Mouse (Mus musculus): ENCODE measurements around the gene Brca1. TPM values are rescaled to one million over a fixed set of nuclear protein-coding genes. Genes with fewer than 3 reads are reported as not detected.
A peak's percentile ranks its signal among the peaks of the same experiment; 100 is the strongest.

Brca1 gene
- polyA plus RNA-seq, 1 experiment from 2014 or later: 1.9 TPM

DNA sequence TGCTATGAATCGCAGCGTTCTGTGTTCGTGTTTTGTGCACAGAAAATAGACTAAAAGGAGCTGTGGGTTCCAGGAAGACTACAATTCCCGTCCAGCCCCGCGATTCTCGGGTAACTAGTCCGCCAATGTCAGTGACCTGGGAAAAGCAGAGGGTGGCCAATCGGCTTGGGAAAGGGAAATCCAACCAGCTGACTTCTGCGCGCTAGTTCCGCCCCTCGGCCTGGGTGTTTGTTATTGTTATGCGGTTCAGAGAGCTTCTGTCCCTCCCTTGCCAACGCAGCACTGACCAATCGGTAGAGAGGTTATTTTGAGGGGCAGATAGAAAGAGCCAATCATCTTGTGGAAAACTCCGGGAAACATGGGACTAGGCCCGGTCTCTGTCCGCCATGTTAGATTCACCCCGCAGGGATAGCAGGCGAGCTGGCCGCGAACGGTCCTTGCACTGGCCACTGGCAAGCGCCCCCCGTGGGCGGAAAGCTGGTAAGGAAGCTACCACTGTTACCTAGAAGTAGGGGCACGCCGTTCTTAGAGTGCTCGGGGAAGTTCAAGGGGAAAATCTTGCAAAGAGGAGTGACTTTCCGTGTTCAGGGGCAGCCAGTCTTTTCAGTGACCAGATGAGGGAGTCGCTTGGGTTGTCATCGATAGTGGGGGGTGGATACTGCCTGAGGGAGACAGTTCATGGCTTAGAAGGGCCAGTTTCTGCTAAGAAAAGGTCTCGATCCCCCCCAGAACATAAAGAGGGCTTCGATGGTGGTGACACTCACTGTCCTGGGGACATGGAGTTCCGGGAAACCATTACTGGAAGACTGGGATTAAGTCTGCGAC, 933 bp upstream of the Brca1 start:
- ATAC-seq: peak; percentile 98
- Histone ChIP-seq H3K4me2 (ENCODE audit: low read length) (peak overlapping the region; percentile 65), H3K4me1 (ENCODE audit: control insufficient read depth, insufficient read depth, low read length) (peaks cover 28% of the 10 kb centered on the region), H3K9me3 (replicated peaks; ENCODE audit: control insufficient read depth, low read length, poor library complexity, severe bottlenecking) (no peaks in the 10 kb centered on the region), H3K27ac (ENCODE audit: low read length) (peak overlapping the region; percentile 97), H3K9ac (ENCODE audit: low read depth, low read length) (peak overlapping the region; percentile 65), H3K27me3 (ENCODE audit: control insufficient read depth, insufficient read depth, low read depth, low read length) (no peaks in the 10 kb centered on the region), H3K4me3 (ENCODE audit: low read depth, low read length) (peak overlapping the region; percentile 61), H3K36me3 (ENCODE audit: control insufficient read depth, insufficient read depth, low read length) (no peaks in the 10 kb centered on the region)
- under 1% methylated on average over 37 of the region's 37 CpGs for WGBS

- Histone ChIP-seq H3K4me3 (ENCODE audit: low read depth, low read length) (no peak overlapping the region), H3K27me3 (ENCODE audit: control insufficient read depth, insufficient read depth, low read depth, low read length) (no peaks in the 10 kb centered on the region), H3K36me3 (ENCODE audit: control insufficient read depth, insufficient read depth, low read length) (no peaks in the 10 kb centered on the region), H3K9me3 (replicated peaks; ENCODE audit: control insufficient read depth, low read length, poor library complexity, severe bottlenecking) (no peaks in the 10 kb centered on the region), H3K27ac (ENCODE audit: low read length) (no peak overlapping the region), H3K9ac (ENCODE audit: low read depth, low read length) (no peak overlapping the region), H3K4me1 (ENCODE audit: control insufficient read depth, insufficient read depth, low read length) (peaks cover 8% of the 10 kb centered on the region), H3K4me2 (ENCODE audit: low read length) (no peak overlapping the region)
- no peak for ATAC-seq
Observed at GRCm38 (mm10) chr11:101548526-101548925, 3.2 kb downstream of the Brca1 start.

DNA sequence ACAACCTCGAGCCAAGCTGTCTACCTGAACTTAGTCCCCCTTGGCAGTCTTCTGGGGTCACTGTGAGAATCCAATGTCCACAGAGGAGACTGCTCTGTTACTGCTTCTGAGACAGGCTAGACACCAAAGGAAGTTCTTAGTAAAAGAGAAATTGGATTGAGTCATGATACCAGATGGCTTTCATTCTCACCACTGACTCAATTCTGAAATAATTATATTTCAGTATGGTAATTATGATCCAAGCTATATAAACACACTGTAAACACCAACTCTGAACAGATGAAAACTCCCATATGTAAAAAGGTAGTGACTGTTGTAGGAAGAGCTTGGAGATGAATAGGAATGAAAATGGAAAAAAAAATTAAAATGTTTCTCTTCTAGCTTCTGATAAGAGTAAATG, 7.6 kb downstream of the Brca1 start:
- Histone ChIP-seq H3K4me1 (ENCODE audit: control insufficient read depth, insufficient read depth, low read length) (no peaks in the 10 kb centered on the region), H3K4me3 (ENCODE audit: low read depth, low read length) (no peak overlapping the region), H3K27me3 (ENCODE audit: control insufficient read depth, insufficient read depth, low read depth, low read length) (no peaks in the 10 kb centered on the region), H3K27ac (ENCODE audit: low read length) (no peak overlapping the region), H3K9ac (ENCODE audit: low read depth, low read length) (no peak overlapping the region), H3K9me3 (replicated peaks; ENCODE audit: control insufficient read depth, low read length, poor library complexity, severe bottlenecking) (no peaks in the 10 kb centered on the region), H3K36me3 (ENCODE audit: control insufficient read depth, insufficient read depth, low read length) (no peaks in the 10 kb centered on the region), H3K4me2 (ENCODE audit: low read length) (no peak overlapping the region)
- no peak for ATAC-seq
- 81% methylated on average over 1 of the region's 1 CpGs for WGBS

DNA sequence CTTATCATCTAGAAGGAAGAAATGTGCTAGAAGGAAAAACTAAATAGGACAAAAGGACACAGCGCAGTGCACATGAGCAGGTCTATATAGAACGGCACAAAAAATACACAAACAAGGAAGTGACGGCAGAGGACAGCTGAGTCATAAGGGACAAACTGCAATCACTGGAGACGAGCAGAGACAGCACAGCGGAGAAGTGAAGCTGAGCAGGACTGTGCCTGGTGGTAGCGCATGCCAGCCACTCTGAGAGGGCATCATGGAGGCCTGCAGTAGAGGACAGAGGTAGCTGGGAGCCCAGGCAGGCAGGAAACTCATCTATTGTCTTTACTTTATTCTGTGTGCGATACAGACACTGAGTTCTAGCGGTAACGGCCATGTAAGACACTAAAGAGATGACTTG, 8.2 kb downstream of the Brca1 start:
- Histone ChIP-seq H3K4me2 (ENCODE audit: low read length) (no peak overlapping the region), H3K9ac (ENCODE audit: low read depth, low read length) (no peak overlapping the region), H3K27me3 (ENCODE audit: control insufficient read depth, insufficient read depth, low read depth, low read length) (no peaks in the 10 kb centered on the region), H3K4me1 (ENCODE audit: control insufficient read depth, insufficient read depth, low read length) (no peaks in the 10 kb centered on the region), H3K27ac (ENCODE audit: low read length) (no peak overlapping the region), H3K4me3 (ENCODE audit: low read depth, low read length) (no peak overlapping the region), H3K36me3 (ENCODE audit: control insufficient read depth, insufficient read depth, low read length) (no peaks in the 10 kb centered on the region), H3K9me3 (replicated peaks; ENCODE audit: control insufficient read depth, low read length, poor library complexity, severe bottlenecking) (no peaks in the 10 kb centered on the region)
- no peak for ATAC-seq
- 92% methylated on average over 9 of the region's 9 CpGs for WGBS

- WGBS: 89% methylated on average over 4 of the region's 4 CpGs
- H3K4me1 ChIP-seq (ENCODE audit: control insufficient read depth, insufficient read depth, low read length): no peaks in the 10 kb centered on the region
- H3K27ac ChIP-seq (ENCODE audit: low read length): no peak overlapping the region
- no peaks in the 10 kb centered on the region for H3K27me3 ChIP-seq (ENCODE audit: control insufficient read depth, insufficient read depth, low read depth, low read length)
- no peak overlapping the region for H3K4me2 ChIP-seq (ENCODE audit: low read length)
- H3K9me3 ChIP-seq (replicated peaks; ENCODE audit: control insufficient read depth, low read length, poor library complexity, severe bottlenecking): no peaks in the 10 kb centered on the region
- no peak overlapping the region for H3K4me3 ChIP-seq (ENCODE audit: low read depth, low read length)
- H3K9ac ChIP-seq (ENCODE audit: low read depth, low read length): no peak overlapping the region
- no peaks in the 10 kb centered on the region for H3K36me3 ChIP-seq (ENCODE audit: control insufficient read depth, insufficient read depth, low read length)
- ATAC-seq: no peak
Observed at GRCm38 (mm10) chr11:101526686-101527085, 25.1 kb downstream of the Brca1 start.

GRCm38 (mm10) chr11:101525936-101526595, 25.7 kb downstream of the Brca1 start:
- 93% methylated on average over 9 of the region's 9 CpGs for WGBS
- Histone ChIP-seq H3K4me2 (ENCODE audit: low read length) (no peak overlapping the region), H3K4me3 (ENCODE audit: low read depth, low read length) (no peak overlapping the region), H3K36me3 (ENCODE audit: control insufficient read depth, insufficient read depth, low read length) (no peaks in the 10 kb centered on the region), H3K27ac (ENCODE audit: low read length) (no peak overlapping the region), H3K4me1 (ENCODE audit: control insufficient read depth, insufficient read depth, low read length) (no peaks in the 10 kb centered on the region), H3K9me3 (replicated peaks; ENCODE audit: control insufficient read depth, low read length, poor library complexity, severe bottlenecking) (no peaks in the 10 kb centered on the region), H3K9ac (ENCODE audit: low read depth, low read length) (no peak overlapping the region), H3K27me3 (ENCODE audit: control insufficient read depth, insufficient read depth, low read depth, low read length) (no peaks in the 10 kb centered on the region)
- no peak for ATAC-seq

- 92% methylated on average over 10 of the region's 10 CpGs for WGBS
- Histone ChIP-seq H3K9ac (ENCODE audit: low read depth, low read length) (no peak overlapping the region), H3K4me2 (ENCODE audit: low read length) (no peak overlapping the region), H3K4me3 (ENCODE audit: low read depth, low read length) (no peak overlapping the region), H3K9me3 (replicated peaks; ENCODE audit: control insufficient read depth, low read length, poor library complexity, severe bottlenecking) (no peaks in the 10 kb centered on the region), H3K27ac (ENCODE audit: low read length) (no peak overlapping the region), H3K36me3 (ENCODE audit: control insufficient read depth, insufficient read depth, low read length) (no peaks in the 10 kb centered on the region), H3K27me3 (ENCODE audit: control insufficient read depth, insufficient read depth, low read depth, low read length) (no peaks in the 10 kb centered on the region), H3K4me1 (ENCODE audit: control insufficient read depth, insufficient read depth, low read length) (no peaks in the 10 kb centered on the region)
- no peak for ATAC-seq
Observed at GRCm38 (mm10) chr11:101525056-101525455, 26.7 kb downstream of the Brca1 start.

GRCm38 (mm10) chr11:101524446-101524845, 27.3 kb downstream of the Brca1 start:
- no peak overlapping the region for H3K4me2 ChIP-seq (ENCODE audit: low read length)
- ATAC-seq: no peak
- no peak overlapping the region for H3K9ac ChIP-seq (ENCODE audit: low read depth, low read length)
- H3K27ac ChIP-seq (ENCODE audit: low read length): no peak overlapping the region
- no peak overlapping the region for H3K4me3 ChIP-seq (ENCODE audit: low read depth, low read length)
- H3K36me3 ChIP-seq (ENCODE audit: control insufficient read depth, insufficient read depth, low read length): no peaks in the 10 kb centered on the region
- H3K4me1 ChIP-seq (ENCODE audit: control insufficient read depth, insufficient read depth, low read length): no peaks in the 10 kb centered on the region
- 95% methylated on average over 8 of the region's 8 CpGs for WGBS
- no peaks in the 10 kb centered on the region for H3K9me3 ChIP-seq (replicated peaks; ENCODE audit: control insufficient read depth, low read length, poor library complexity, severe bottlenecking)
- H3K27me3 ChIP-seq (ENCODE audit: control insufficient read depth, insufficient read depth, low read depth, low read length): no peaks in the 10 kb centered on the region

DNA sequence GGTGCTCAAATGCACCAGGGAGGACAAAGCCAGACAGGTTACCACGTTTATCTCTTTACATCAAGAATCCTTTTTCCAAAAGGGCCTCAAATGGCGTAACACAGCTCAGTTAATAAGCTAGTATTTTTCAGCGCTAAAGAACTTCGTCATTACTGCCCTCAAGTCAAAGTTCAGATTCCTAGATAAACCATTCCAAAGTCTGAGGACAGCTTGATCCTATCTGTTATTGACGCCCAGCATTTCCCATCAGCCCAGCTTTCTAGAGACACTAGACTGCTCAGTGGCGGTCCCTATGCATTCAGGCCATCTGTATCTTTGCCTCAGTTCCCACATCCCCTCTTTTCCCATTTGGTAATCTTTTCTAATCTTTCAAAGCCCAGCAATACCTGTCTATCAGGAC, 32.4 kb downstream of the Brca1 start:
- Histone ChIP-seq H3K4me2 (ENCODE audit: low read length) (no peak overlapping the region), H3K9ac (ENCODE audit: low read depth, low read length) (no peak overlapping the region), H3K4me1 (ENCODE audit: control insufficient read depth, insufficient read depth, low read length) (no peaks in the 10 kb centered on the region), H3K4me3 (ENCODE audit: low read depth, low read length) (no peak overlapping the region), H3K36me3 (ENCODE audit: control insufficient read depth, insufficient read depth, low read length) (no peaks in the 10 kb centered on the region), H3K9me3 (replicated peaks; ENCODE audit: control insufficient read depth, low read length, poor library complexity, severe bottlenecking) (no peaks in the 10 kb centered on the region), H3K27ac (ENCODE audit: low read length) (no peak overlapping the region), H3K27me3 (ENCODE audit: control insufficient read depth, insufficient read depth, low read depth, low read length) (no peaks in the 10 kb centered on the region)
- WGBS: 93% methylated on average over 6 of the region's 6 CpGs
- no peak for ATAC-seq
